Mouse (Mus musculus) heart, adult 2 months (tissue): Measurements from ENCODE around the gene Cep72.
"Not testable (repeated sequence)": the region's sequence is repeated elsewhere in the genome, so short reads cannot be mapped to it uniquely, and the experiment has no call there.

Experiments
- CTCF ChIP-seq: fragments of 200-600 bp; IDR thresholded peaks from 2 replicates; pipeline ENCODE4 v1.8.1; 2022; ENCODE audit warnings: antibody characterized with exemption, mild to moderate bottlenecking, moderate library complexity
- EP300 ChIP-seq: fragments of 200-500 bp; IDR thresholded peaks from 2 replicates; pipeline ENCODE4 v1.6.1; 2011; ENCODE audit warnings: low read depth, low read length, control low read depth; ENCODE audit not compliant: insufficient read depth

- TF ChIP-seq CTCF, EP300: not testable (repeated sequence)
Measured at GRCm38 (mm10) chr13:74071244-74071643, 9.1 kb upstream of the Cep72 start.
